Mouse (Mus musculus) embryonic fibroblast, embryonic 13.5 days (primary cell): ENCODE measurements around the gene Sgf29. TPM values are rescaled to one million over a fixed set of nuclear protein-coding genes. Genes with fewer than 3 reads are reported as not detected.

Experiments used
- H3K27ac ChIP-seq: 2 replicates; pipeline ENCODE4 v1.5.1; 2012; ENCODE audit warnings: low read length, control low read depth, inconsistent platforms; ENCODE audit not compliant: insufficient read depth
- H3K4me1 ChIP-seq: 2 replicates; pipeline ENCODE4 v1.6.1; 2011; ENCODE audit warnings: low read length; ENCODE audit not compliant: control insufficient read depth, insufficient read depth
- H3K4me3 ChIP-seq: 2 replicates; pipeline ENCODE4 v1.5.1; 2011; ENCODE audit warnings: mild to moderate bottlenecking, control low read depth, low read length; ENCODE audit not compliant: insufficient read depth
- CTCF ChIP-seq: IDR thresholded peaks from 2 replicates; pipeline ENCODE4 v1.5.1; 2011; ENCODE audit warnings: mild to moderate bottlenecking, control low read depth, low read length, moderate library complexity, borderline replicate concordance; ENCODE audit not compliant: insufficient read depth
- POLR2A ChIP-seq: IDR thresholded peaks from 2 replicates; pipeline ENCODE4 v1.6.1; 2011; ENCODE audit warnings: low read depth, mild to moderate bottlenecking, control low read depth, low read length, moderate library complexity
- polyA plus RNA-seq: library from polyadenylated mRNA; stranded (reverse); fragments of >200 nt; gene quantifications from 2 replicates; pipeline ENCODE4 v1.2.4, GENCODE M21; 2011; ENCODE audit warnings: low read depth; ENCODE audit not compliant: missing spikeins, insufficient read length

Sgf29 gene
- polyA plus RNA-seq, 1 experiment = 30.3 TPM

- Histone ChIP-seq H3K4me3 (no peak overlapping the region), H3K27ac (no peak overlapping the region), H3K4me1 (no peaks in the 10 kb centered on the region)
- TF ChIP-seq CTCF (no peak), POLR2A (no peak)
Measured at GRCm38 (mm10) chr7:126717566-126717965, 68.5 kb downstream of the Sgf29 start.

GRCm38 (mm10) chr7:126718787-126719337 is 69.8 kb downstream of the Sgf29 start:
- no peaks in the 10 kb centered on the region for H3K4me1 ChIP-seq
- TF ChIP-seq CTCF (peak; percentile 24; the same call in 1 of the 2 replicates), POLR2A (no peak)
- no peak overlapping the region for H3K27ac ChIP-seq
- H3K4me3 ChIP-seq = no peak overlapping the region

GRCm38 (mm10) chr7:126721635-126722034 is 72.5 kb downstream of the Sgf29 start:
- Histone ChIP-seq H3K4me3 (no peak overlapping the region), H3K4me1 (no peaks in the 10 kb centered on the region), H3K27ac (no peak overlapping the region)
- TF ChIP-seq CTCF = no peak
- no peak for TF ChIP-seq POLR2A

Other genes with a start within 250 kb of the Sgf29 start
- not detected in 2 replicates for gene Cd19, start 234.4 kb upstream of the Sgf29 start, polyA plus RNA-seq
- 13.3 and 20.6 TPM in 2 replicates for gene Rabep2, start 220.6 kb upstream of the Sgf29 start, polyA plus RNA-seq
- gene Atp2a1, start 186.2 kb upstream of the Sgf29 start, polyA plus RNA-seq = not detected in 2 replicates
- gene Sh2b1, start 173.9 kb upstream of the Sgf29 start, polyA plus RNA-seq = 27.7 and 31.3 TPM in 2 replicates
- 71.4 and 77.9 TPM in 2 replicates for gene Tufm, start 161.9 kb upstream of the Sgf29 start, polyA plus RNA-seq
- 131 and 149 TPM in 2 replicates for gene Atxn2l, start 145.9 kb upstream of the Sgf29 start, polyA plus RNA-seq
- 413 and 481 TPM in 2 replicates for gene Eif3c, start 82.9 kb upstream of the Sgf29 start, polyA plus RNA-seq
- 9.3 and 10.0 TPM in 2 replicates for gene Apobr, start 64.4 kb upstream of the Sgf29 start, polyA plus RNA-seq
- gene Cln3, start 63.5 kb upstream of the Sgf29 start, polyA plus RNA-seq = 12.4 and 16.7 TPM in 2 replicates
- gene Il27, start 54.4 kb upstream of the Sgf29 start, polyA plus RNA-seq = not detected in 2 replicates
- 179 and 208 TPM in 2 replicates for gene Nupr1, start 18.4 kb upstream of the Sgf29 start, polyA plus RNA-seq
- 0.95 TPM in 1 of 2 replicates, not detected in the other for gene Sult1a1, start 27.1 kb downstream of the Sgf29 start, polyA plus RNA-seq
- gene Bola2, start 46.1 kb downstream of the Sgf29 start, polyA plus RNA-seq = 56.5 and 84.6 TPM in 2 replicates
- 5.7 and 8.7 TPM in 2 replicates for gene Slx1b, start 46.5 kb downstream of the Sgf29 start, polyA plus RNA-seq
- 1.0 and 6.5 TPM in 2 replicates for gene Coro1a, start 58.5 kb downstream of the Sgf29 start, polyA plus RNA-seq
- gene Mapk3, start 110.3 kb downstream of the Sgf29 start, polyA plus RNA-seq = 132 and 145 TPM in 2 replicates
- 2.8 and 3.6 TPM in 2 replicates for gene Gdpd3, start 117.0 kb downstream of the Sgf29 start, polyA plus RNA-seq
- gene Ypel3, start 127.6 kb downstream of the Sgf29 start, polyA plus RNA-seq = 58.8 and 62.2 TPM in 2 replicates
- 0.49 TPM in 1 of 2 replicates, not detected in the other for gene Tbx6, start 132.2 kb downstream of the Sgf29 start, polyA plus RNA-seq
- 106 and 118 TPM in 2 replicates for gene Ppp4c, start 143.2 kb downstream of the Sgf29 start, polyA plus RNA-seq
- gene Fam57b, start 148.4 kb downstream of the Sgf29 start, polyA plus RNA-seq = 0.37 and 1.2 TPM in 2 replicates
- not detected in 2 replicates for gene 4930451I11Rik, start 182.3 kb downstream of the Sgf29 start, polyA plus RNA-seq
- not detected in 2 replicates for gene Doc2a, start 198.1 kb downstream of the Sgf29 start, polyA plus RNA-seq
- 20.5 and 40.2 TPM in 2 replicates for gene Hirip3, start 212.7 kb downstream of the Sgf29 start, polyA plus RNA-seq
- gene Ino80e, start 213.1 kb downstream of the Sgf29 start, polyA plus RNA-seq = 54.0 and 63.0 TPM in 2 replicates
- gene Taok2, start 235.4 kb downstream of the Sgf29 start, polyA plus RNA-seq = 42.0 and 45.4 TPM in 2 replicates